Mouse (Mus musculus) bone marrow, adult 2 months (tissue): ENCODE measurements around the gene Hdac5.

Source experiments
- CTCF ChIP-seq: fragments of 200-500 bp; IDR thresholded peaks from 2 replicates; pipeline ENCODE4 v1.5.1; 2011; ENCODE audit warnings: low read length, control low read depth; ENCODE audit not compliant: control insufficient read depth, insufficient read depth
- POLR2A ChIP-seq: fragments of 200-500 bp; IDR thresholded peaks from 2 replicates; pipeline ENCODE4 v1.6.1; 2011; ENCODE audit warnings: low read depth, mild to moderate bottlenecking, control low read depth, low read length, borderline replicate concordance; ENCODE audit not compliant: control insufficient read depth

GRCm38 (mm10) chr11:102266631-102267355 is 36.8 kb upstream of the Hdac5 start:
- TF ChIP-seq CTCF = no peak
- no peak for TF ChIP-seq POLR2A
